Mouse (Mus musculus) midbrain, embryonic 10.5 days (tissue): Measurements from ENCODE around the gene 4932438H23Rik. TPM values are rescaled to one million over a fixed set of nuclear protein-coding genes. Genes with fewer than 3 reads are reported as not detected.

Experiments used
- DNase-seq: peaks from one replicate; pipeline ENCODE4 v3.0.0-alpha.2; 2017; ENCODE audit warnings: low spot score
- H3K27ac ChIP-seq: fragments of 300-500 bp; sonication (generic); replicated peaks from 2 replicates; pipeline ENCODE4 v1.5.1; 2016; ENCODE audit warnings: mild to moderate bottlenecking
- H3K27me3 ChIP-seq: fragments of 300-500 bp; sonication (generic); 2 replicates; pipeline ENCODE4 v1.6.1; 2016; ENCODE audit warnings: low read depth, mild to moderate bottlenecking; ENCODE audit not compliant: poor library complexity, severe bottlenecking
- H3K36me3 ChIP-seq: fragments of 300-500 bp; sonication (generic); 2 replicates; pipeline ENCODE4 v1.6.1; 2016; ENCODE audit warnings: mild to moderate bottlenecking, moderate library complexity
- H3K4me1 ChIP-seq: fragments of 300-500 bp; sonication (generic); 2 replicates; pipeline ENCODE4 v1.6.1; 2016
- H3K4me3 ChIP-seq: fragments of 300-500 bp; sonication (generic); 2 replicates; pipeline ENCODE4 v1.5.1; 2016; ENCODE audit warnings: mild to moderate bottlenecking, moderate library complexity
- H3K9me3 ChIP-seq: fragments of 300-500 bp; sonication (generic); replicated peaks from 2 replicates; pipeline ENCODE4 v1.6.1; 2016; ENCODE audit warnings: mild to moderate bottlenecking
- WGBS: fragments of 180-500 bp; shearing (Covaris S2); methylation state at CpG from one replicate; pipeline ENCODE4 v1.1.7; 2016; 5-methylcytosine and 5-hydroxymethylcytosine counted together
- polyA plus RNA-seq: library from polyadenylated mRNA; unstranded; fragments of >200 nt; fragmentation: Nextera tagmentation; extraction: Ambion mirVana; gene quantifications from 2 replicates; pipeline ENCODE4 v1.2.1, GENCODE M21; 2016

Gene 4932438H23Rik
- polyA plus RNA-seq, 1 experiment from 2014 or later: not detected

DNA sequence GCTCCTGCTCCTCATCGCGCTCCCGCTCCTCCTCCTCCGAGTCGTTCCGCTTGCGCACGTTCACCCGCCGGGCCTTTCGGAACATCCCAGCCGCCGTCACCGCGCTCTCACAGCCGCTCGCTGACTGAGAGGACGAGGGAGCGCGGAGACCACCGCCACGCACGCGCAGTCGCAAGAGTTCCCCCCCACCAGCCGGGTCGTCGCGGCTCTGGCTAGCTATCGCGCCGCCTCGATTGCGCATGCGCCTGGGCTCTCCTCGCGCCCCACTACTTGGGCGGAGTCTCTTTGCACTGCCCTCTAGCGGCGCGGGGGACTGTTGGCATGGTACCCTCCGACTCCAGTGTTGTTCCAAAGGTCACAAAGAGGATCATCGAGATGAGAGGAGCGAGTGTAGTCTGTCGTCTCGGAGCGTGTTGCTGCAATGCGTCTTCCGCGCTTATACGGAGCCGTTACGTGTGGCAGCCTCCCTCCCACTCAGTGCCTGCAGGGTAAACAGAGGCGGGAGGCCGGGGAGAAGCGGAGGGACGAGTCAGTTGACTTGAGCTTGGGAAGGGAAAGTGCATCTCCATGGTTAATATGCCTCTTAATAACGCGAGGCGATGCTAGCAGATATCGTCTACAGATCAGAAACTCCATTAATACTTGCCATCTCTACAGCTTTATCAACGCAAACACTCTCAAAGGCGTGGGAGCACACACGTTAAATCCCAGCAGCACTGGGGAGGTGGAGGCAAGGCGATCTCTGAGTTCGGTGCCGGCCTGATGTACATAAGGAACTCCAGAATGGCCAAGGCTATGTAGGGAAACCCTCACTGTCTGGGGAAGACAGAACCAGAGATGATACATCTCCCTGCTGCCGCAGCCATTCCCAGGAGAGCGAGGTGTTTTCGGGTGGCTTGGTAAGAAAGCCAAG, 50.4 kb downstream of the 4932438H23Rik start, which contains the start of gene Paxbp1:
Gene Paxbp1 (minus strand): TSS at position 274 of the 913 bp plus-strand sequence.
- Histone ChIP-seq H3K4me3 (peak within 1 kb of the TSS; percentile 85), H3K27ac (peak within 1 kb of the TSS; percentile 95), H3K9me3 (no peaks in the 10 kb centered on the region), H3K27me3 (no peaks in the 10 kb centered on the region), H3K4me1 (peaks cover 21% of the 10 kb centered on the region), H3K36me3 (peaks cover 25% of the 10 kb centered on the region)
- WGBS: 2% methylated on average over 70 of the region's 70 CpGs
- DNase-seq: peak; percentile 100

DNA sequence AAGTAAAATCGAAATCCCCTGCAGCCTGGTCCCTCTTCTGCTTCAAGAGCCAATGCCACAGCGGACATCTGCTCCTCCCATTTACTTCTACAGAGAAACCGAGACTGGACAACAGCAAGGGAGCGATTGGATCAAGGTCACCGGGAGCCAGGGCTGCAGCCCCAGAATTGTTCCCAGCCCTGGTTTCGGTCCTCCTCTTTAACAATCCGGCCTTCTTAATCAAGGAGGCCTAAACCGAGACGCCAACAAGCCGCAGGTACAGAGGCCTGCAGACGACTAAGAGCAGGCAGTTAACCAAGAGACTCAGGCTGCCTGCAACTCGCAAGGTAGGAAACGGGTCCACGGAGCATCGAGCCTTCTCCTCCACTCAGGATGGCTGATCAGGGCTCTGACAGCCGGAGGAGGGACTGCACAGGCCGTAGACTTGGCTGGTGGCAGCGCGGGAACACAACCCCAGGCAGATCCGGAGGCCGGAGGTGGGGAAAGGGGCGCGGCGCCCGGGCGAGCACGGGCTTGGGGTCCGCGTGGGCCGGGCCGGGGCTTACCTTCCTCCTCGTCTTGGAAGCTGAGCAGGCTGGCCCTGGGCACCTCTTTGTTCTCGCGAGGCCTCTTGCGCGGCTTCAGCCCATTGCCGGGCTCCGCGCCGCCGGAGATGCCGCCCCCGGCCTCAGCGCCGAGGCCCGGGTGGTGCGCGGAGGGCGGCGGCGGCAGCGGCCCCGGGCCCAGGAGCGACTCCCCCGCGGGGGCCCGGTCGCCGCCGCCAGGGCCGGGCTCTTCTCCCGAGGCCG, 51.3 kb downstream of the 4932438H23Rik start:
- peak overlapping the region; percentile 85 for H3K4me3 ChIP-seq
- H3K9me3 ChIP-seq: no peaks in the 10 kb centered on the region
- H3K36me3 ChIP-seq: peaks cover 34% of the 10 kb centered on the region
- H3K27ac ChIP-seq: peak overlapping the region; percentile 95
- no peaks in the 10 kb centered on the region for H3K27me3 ChIP-seq
- under 1% methylated on average over 63 of the region's 63 CpGs for WGBS
- H3K4me1 ChIP-seq: peaks cover 21% of the 10 kb centered on the region
- peak; percentile 72 for DNase-seq

DNA sequence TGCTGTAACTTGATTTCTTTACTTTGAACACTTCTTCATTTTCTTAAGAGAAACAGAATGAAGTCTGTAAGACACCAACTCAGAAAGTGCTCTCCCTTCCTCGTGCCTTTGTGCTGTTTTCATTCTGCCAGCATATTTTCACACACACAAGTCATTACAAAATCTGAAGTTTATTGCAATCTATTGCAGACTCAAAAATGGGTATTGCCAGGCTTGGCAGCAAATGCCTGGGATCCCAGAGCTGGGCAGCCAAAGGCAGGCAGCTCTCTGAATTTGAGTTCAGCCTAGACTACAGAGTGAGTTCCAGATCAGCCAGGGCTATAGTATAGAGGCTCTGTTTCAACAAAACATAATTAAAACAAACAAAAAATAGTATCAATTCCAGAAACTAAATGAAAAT, 52.3 kb downstream of the 4932438H23Rik start:
- H3K27me3 ChIP-seq: no peaks in the 10 kb centered on the region
- 84% methylated on average over 1 of the region's 1 CpGs for WGBS
- peaks cover 44% of the 10 kb centered on the region for H3K36me3 ChIP-seq
- no peak for DNase-seq
- H3K4me3 ChIP-seq: peak overlapping the region; percentile 85
- H3K9me3 ChIP-seq: no peaks in the 10 kb centered on the region
- H3K27ac ChIP-seq: no peak overlapping the region
- peaks cover 21% of the 10 kb centered on the region for H3K4me1 ChIP-seq

DNA sequence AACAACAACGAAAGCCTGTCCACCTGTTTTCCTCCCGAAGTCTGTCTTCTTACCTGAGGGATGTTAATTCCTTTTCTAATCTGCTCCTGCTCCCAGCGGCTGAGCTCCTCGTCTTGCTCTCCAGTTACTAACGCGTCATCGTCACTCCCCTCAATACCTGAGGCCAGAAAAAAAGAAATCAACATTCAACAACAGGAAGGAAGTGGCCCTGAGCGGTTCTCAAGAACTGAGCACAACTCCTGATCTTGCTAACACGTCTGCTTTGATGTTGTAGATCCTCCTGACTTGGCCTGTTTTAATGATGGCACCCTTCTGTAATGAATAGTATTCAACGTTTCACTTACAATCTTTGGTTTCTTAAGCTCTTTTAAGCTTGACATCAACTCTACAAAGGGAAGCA, 59.1 kb downstream of the 4932438H23Rik start:
- no peak for DNase-seq
- Histone ChIP-seq H3K4me3 (no peak overlapping the region), H3K36me3 (peaks cover 99% of the 10 kb centered on the region), H3K27ac (no peak overlapping the region), H3K9me3 (no peaks in the 10 kb centered on the region), H3K27me3 (no peaks in the 10 kb centered on the region), H3K4me1 (no peaks in the 10 kb centered on the region)
- WGBS: 94% methylated on average over 10 of the region's 10 CpGs

DNA sequence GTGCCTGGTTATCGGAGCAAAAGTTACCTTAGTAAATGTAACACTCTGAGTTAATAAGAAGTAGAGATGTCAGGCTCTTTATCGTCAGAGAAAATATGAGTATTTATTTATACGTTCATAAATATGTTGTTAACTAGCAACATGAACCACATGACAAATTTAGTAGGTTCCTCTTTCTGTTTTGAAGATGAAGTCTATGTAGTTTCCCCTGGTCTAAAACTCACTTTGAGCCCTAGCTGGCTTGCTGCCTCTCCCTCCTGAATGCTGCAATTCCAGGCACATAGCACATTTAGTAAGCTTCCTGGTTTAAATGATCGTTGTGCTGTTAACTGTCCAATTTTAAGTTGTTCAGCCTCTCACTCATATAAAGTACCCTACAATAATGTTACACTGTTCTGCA, 64.2 kb downstream of the 4932438H23Rik start:
- H3K4me1 ChIP-seq: no peaks in the 10 kb centered on the region
- no peak overlapping the region for H3K27ac ChIP-seq
- H3K9me3 ChIP-seq: no peaks in the 10 kb centered on the region
- peaks cover 97% of the 10 kb centered on the region for H3K36me3 ChIP-seq
- no peak for DNase-seq
- WGBS: 94% methylated on average over 4 of the region's 4 CpGs
- H3K27me3 ChIP-seq: no peaks in the 10 kb centered on the region
- no peak overlapping the region for H3K4me3 ChIP-seq

DNA sequence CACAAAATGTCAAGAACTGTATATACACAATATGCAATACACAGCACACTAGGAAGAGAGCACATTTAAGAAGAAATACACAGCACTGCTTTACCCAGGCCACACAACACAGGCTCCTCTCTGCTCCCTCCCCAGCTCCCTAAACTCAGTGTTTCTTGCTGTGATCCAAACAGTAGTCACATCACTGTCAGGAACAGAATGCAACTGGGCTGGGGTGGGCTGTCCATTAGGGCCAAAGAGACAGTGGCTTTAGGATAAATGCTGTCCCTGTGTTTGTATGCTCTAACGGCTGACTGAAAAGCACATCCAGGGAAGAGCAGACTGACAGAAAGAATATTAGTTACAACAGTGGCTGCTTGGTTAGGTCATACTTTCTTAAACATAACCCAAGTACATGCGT, 65.0 kb downstream of the 4932438H23Rik start:
- Histone ChIP-seq H3K27me3 (no peaks in the 10 kb centered on the region), H3K27ac (no peak overlapping the region), H3K36me3 (peaks cover 98% of the 10 kb centered on the region), H3K4me1 (no peaks in the 10 kb centered on the region), H3K4me3 (no peak overlapping the region), H3K9me3 (no peaks in the 10 kb centered on the region)
- 95% methylated on average over 2 of the region's 2 CpGs for WGBS
- DNase-seq: no peak

DNA sequence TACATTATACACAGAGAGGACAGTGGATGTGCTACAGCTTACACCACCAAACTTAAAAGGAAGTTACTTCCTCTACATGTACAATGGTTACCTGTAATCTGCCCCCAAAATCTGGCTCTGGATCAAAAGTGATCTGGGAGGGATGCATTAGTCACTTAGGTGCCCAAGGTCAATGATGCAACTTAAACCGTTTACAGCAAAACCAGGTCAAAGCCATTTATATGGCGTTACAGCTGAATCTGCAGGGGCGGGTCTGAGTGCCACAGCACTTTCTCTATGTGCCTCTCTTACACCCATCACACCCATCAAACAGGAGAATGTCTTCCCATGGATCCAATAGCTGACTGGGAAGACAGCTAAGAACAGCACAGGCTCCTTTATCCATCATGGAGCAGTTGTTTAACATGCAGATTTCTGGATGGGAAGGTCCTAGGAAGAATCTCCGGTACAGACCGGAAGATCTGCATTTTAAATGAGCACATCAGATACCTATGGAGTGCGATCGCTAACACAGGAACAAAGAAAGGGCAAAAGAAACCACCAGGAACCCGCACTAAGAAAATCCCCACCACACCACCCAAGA, 65.7 kb downstream of the 4932438H23Rik start:
- no peak overlapping the region for H3K4me3 ChIP-seq
- H3K27ac ChIP-seq: no peak overlapping the region
- 90% methylated on average over 8 of the region's 8 CpGs for whole genome bisulfite sequencing
- H3K27me3 ChIP-seq: no peaks in the 10 kb centered on the region
- H3K9me3 ChIP-seq: no peaks in the 10 kb centered on the region; the same call in 1 of the 2 replicates
- peaks cover 98% of the 10 kb centered on the region for H3K36me3 ChIP-seq
- no peaks in the 10 kb centered on the region for H3K4me1 ChIP-seq
- DNase-seq: no peak

DNA sequence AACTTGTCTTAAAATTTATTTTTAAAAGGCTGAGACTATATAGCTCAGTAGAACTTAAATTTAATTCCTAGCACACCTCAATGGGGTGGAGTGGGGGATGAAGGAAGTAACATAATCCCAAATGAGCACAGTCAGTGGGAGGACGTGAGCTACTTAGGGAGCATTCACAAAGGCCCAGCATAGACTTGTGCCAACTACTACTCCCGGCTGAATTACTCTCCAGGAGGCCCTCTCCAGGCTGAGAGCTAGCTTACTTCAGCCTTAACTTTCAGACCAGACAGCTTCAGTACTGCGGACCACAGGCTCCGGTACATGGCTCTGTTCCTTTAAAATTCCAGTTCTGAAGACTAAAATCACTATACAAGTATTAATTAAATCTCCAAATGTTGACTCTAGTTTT, 68.6 kb downstream of the 4932438H23Rik start:
- no peak for DNase-seq
- Histone ChIP-seq H3K36me3 (peaks cover 98% of the 10 kb centered on the region), H3K27ac (no peak overlapping the region), H3K4me1 (no peaks in the 10 kb centered on the region), H3K27me3 (no peaks in the 10 kb centered on the region), H3K4me3 (no peak overlapping the region), H3K9me3 (no peaks in the 10 kb centered on the region; the same call in 1 of the 2 replicates)
- WGBS: 90% methylated on average over 4 of the region's 4 CpGs

DNA sequence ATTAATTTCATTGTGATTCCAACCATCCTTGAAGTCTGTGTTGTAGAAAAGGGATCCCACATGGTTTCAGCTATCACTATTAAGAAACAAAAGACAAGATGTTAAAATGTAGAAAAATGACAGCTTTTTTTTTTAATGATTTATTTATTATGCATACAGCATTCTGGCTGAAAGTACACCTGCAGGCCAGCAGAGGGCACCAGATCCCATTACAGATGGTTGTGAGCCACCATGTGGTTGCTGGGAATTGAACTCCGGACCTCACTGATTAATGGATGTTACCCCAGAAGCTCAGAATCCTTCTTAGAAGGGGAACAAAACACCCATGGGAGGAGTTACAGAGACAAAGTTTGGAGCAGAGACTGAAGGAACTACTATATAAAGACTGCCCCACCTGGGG, 71.5 kb downstream of the 4932438H23Rik start:
- Histone ChIP-seq H3K4me3 (no peak overlapping the region), H3K27ac (no peak overlapping the region), H3K36me3 (peaks cover 100% of the 10 kb centered on the region), H3K4me1 (no peaks in the 10 kb centered on the region), H3K9me3 (no peaks in the 10 kb centered on the region; the same call in 1 of the 2 replicates), H3K27me3 (no peaks in the 10 kb centered on the region)
- no peak for DNase-seq
- whole genome bisulfite sequencing: 94% methylated on average over 1 of the region's 1 CpGs

DNA sequence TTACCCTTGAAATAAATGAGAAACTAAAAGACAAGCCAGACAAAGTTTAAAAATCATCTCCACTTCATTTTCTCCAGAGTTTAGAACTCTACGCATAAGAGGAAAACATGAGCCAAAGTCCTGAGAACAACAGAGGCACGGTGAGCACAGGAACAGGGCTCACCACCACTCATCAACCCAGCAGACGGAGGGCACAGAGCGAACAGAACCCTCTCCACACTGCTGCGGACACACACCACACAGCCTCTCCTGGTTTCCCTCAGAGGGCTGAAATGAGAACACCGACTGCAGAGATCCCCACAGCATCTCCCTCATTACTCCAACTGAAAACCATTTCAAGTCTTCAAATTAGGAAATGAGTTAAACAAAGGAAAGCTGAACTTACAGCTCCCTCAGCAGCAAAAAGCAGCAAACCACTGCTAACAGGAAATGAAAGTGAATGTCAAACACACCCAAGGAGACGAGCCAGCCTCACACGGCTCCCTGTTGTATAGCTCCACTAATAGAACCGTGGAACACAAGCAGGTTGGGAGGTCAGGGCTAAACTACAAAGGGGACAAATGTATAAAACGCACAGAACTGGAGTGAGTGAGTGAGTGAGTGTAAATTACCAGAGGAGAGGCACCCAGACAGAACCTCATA, 74.0 kb downstream of the 4932438H23Rik start:
- Histone ChIP-seq H3K9me3 (no peaks in the 10 kb centered on the region; the same call in 1 of the 2 replicates), H3K4me3 (no peak overlapping the region), H3K4me1 (no peaks in the 10 kb centered on the region), H3K27ac (no peak overlapping the region), H3K27me3 (no peaks in the 10 kb centered on the region), H3K36me3 (peaks cover 99% of the 10 kb centered on the region)
- WGBS: 93% methylated on average over 10 of the region's 10 CpGs
- DNase-seq: no peak

DNA sequence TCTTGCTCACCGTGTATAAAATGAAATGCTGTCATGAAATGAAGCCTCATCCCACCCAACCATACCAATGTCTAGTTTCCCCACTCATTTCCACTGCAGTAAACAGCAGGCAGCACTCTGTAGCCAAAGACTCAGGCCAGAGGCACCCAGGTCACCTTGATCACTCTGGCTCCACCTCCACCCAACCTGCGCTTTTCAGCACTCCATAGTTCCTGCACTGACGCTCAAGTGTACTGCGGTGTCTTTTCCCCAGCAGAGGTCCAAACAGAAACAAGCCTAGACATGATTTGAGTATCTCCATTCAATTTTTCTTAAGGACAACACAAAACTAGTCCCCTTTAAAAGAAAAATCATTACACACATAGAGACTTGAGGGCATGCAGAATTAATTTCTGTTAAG, 75.4 kb downstream of the 4932438H23Rik start:
- no peaks in the 10 kb centered on the region; the same call in 1 of the 2 replicates for H3K9me3 ChIP-seq
- DNase-seq: no peak
- H3K4me1 ChIP-seq: no peaks in the 10 kb centered on the region
- H3K4me3 ChIP-seq: no peak overlapping the region
- H3K27me3 ChIP-seq: no peaks in the 10 kb centered on the region
- H3K36me3 ChIP-seq: peaks cover 99% of the 10 kb centered on the region
- 95% methylated on average over 4 of the region's 4 CpGs for WGBS
- no peak overlapping the region for H3K27ac ChIP-seq

DNA sequence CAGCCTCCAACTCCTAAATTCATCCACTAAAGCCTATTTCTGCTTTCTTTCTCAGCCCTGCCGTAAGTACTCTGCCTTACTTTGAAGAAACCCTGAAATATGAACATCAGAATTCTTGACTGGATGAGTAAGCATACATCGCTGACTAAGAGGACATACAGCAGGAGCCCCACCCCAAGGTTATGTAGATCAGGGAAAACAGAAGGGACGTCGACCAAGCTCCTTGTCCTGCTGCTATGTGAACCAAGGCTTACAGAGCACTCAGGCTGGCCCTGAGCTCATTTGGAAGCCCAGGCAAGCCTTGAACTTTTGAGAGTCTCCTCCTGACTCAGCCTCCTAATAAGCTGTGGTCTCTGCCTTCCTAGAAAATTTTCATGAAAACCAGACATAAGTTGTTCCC, 79.2 kb downstream of the 4932438H23Rik start:
- Histone ChIP-seq H3K4me1 (peaks cover 11% of the 10 kb centered on the region), H3K27ac (no peak overlapping the region), H3K36me3 (peaks cover 74% of the 10 kb centered on the region), H3K9me3 (no peaks in the 10 kb centered on the region), H3K4me3 (no peak overlapping the region), H3K27me3 (no peaks in the 10 kb centered on the region)
- WGBS: 90% methylated on average over 4 of the region's 4 CpGs
- no peak for DNase-seq
